Mouse (Mus musculus): ENCODE measurements around the gene Pts. TPM values are rescaled to one million over a fixed set of nuclear protein-coding genes. Genes with fewer than 3 reads are reported as not detected.

Pts gene
- polyA plus RNA-seq, 1 experiment, result 34.3 TPM

DNA sequence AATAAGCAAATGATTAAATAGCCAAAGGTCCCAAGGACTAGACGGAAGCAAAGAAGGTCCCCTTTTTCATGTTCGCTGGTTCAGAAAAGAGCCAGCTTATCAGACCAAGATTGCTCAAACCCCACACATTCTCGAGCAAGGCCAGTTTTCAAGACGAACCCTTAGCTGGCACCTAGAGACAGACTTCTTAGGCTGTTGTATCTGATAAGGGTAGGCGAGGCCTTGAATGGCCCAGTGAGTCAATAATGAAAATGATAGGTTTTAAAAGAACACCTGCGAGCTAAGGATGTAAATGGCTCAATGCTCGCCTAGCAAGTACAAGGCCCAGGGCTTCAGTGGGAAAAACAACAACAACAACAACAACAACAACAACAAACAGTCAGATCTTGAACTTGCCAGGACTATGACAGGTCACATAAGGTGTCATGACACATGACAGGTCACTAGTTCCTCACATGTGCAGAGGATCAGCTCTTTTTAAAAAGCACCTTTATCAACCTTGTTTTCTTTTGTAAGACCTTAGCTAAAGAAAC is 8.1 kb upstream of the Pts start:
- Histone ChIP-seq H3K36me3 (ENCODE audit: control insufficient read depth, insufficient read depth, low read length, poor library complexity, severe bottlenecking) (no peaks in the 10 kb centered on the region), H3K9ac (ENCODE audit: low read depth, poor library complexity, severe bottlenecking) (no peak overlapping the region), H3K9me3 (replicated peaks; ENCODE audit: control insufficient read depth, insufficient read depth, low read length, poor library complexity, severe bottlenecking) (no peaks in the 10 kb centered on the region), H3K4me1 (ENCODE audit: control insufficient read depth, insufficient read depth, low read length) (no peaks in the 10 kb centered on the region), H3K27ac (ENCODE audit: insufficient read depth, low read length) (no peak overlapping the region), H3K27me3 (ENCODE audit: control insufficient read depth, insufficient read depth, low read length, poor library complexity, severe bottlenecking) (no peaks in the 10 kb centered on the region), H3K4me3 (ENCODE audit: low read depth, low read length) (no peak overlapping the region)
- no peak for TF ChIP-seq CTCF (IDR thresholded peaks at IDR 0.05; ENCODE audit: low read depth, low read length)
- TF ChIP-seq POLR2A (IDR thresholded peaks at IDR 0.05; ENCODE audit: insufficient read depth, low read length), result no peak
- TF ChIP-seq EP300 (IDR thresholded peaks at IDR 0.05; ENCODE audit: insufficient read depth, low read depth, low read length), result no peak

DNA sequence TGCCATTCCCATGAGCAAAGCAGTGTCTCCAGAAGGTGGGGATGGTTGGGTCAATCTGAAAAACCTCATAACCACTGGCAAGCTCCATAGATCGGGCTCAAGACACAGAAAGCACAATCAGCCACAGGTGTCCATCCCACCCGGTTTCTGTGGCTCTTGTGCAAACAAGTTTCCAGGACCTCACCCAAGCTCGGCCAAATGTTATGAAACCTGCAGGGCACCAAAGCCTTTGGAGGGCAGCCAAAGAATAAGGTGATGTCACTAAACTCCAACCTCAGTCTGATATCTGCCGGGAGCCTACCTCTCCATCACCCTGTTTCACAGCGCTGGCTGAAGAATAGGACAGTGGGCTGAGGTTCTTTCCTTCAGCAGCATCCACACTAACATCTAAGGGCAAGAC is 7.4 kb upstream of the Pts start:
- no peak overlapping the region for H3K9ac ChIP-seq (ENCODE audit: low read depth, poor library complexity, severe bottlenecking)
- no peaks in the 10 kb centered on the region for H3K9me3 ChIP-seq (replicated peaks; ENCODE audit: control insufficient read depth, insufficient read depth, low read length, poor library complexity, severe bottlenecking)
- no peak overlapping the region for H3K4me3 ChIP-seq (ENCODE audit: low read depth, low read length)
- no peaks in the 10 kb centered on the region for H3K27me3 ChIP-seq (ENCODE audit: control insufficient read depth, insufficient read depth, low read length, poor library complexity, severe bottlenecking)
- no peak for TF ChIP-seq CTCF (IDR thresholded peaks at IDR 0.05; ENCODE audit: low read depth, low read length)
- no peak for TF ChIP-seq POLR2A (IDR thresholded peaks at IDR 0.05; ENCODE audit: insufficient read depth, low read length)
- no peak for TF ChIP-seq EP300 (IDR thresholded peaks at IDR 0.05; ENCODE audit: insufficient read depth, low read depth, low read length)
- H3K36me3 ChIP-seq (ENCODE audit: control insufficient read depth, insufficient read depth, low read length, poor library complexity, severe bottlenecking), result no peaks in the 10 kb centered on the region
- H3K4me1 ChIP-seq (ENCODE audit: control insufficient read depth, insufficient read depth, low read length), result no peaks in the 10 kb centered on the region
- H3K27ac ChIP-seq (ENCODE audit: insufficient read depth, low read length), result no peak overlapping the region

DNA sequence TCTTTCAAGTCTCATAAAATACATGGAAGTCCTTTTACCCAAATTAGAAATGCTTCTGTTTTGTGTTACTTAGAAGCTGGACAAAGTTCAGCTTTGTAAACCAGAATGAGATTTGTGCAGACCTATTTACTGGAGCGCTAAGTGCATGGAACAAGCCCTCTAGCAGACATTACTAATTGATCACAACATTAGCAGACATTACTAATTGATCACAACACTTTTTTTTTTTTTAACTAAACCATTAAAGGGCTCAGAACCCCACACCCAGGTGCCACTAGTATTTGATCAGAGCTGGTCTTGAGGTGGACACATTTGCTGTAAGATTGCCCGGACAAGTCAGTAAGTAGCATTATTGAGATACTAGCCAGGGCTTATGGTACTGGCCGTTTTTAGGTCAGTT is 5.3 kb upstream of the Pts start:
- TF ChIP-seq CTCF (IDR thresholded peaks at IDR 0.05; ENCODE audit: low read depth, low read length) (no peak), POLR2A (IDR thresholded peaks at IDR 0.05; ENCODE audit: insufficient read depth, low read length) (no peak)
- Histone ChIP-seq H3K4me3 (ENCODE audit: low read depth, low read length) (no peak overlapping the region), H3K27ac (ENCODE audit: insufficient read depth, low read length) (no peak overlapping the region), H3K4me1 (ENCODE audit: control insufficient read depth, insufficient read depth, low read length) (no peaks in the 10 kb centered on the region), H3K36me3 (ENCODE audit: control insufficient read depth, insufficient read depth, low read length, poor library complexity, severe bottlenecking) (no peaks in the 10 kb centered on the region), H3K27me3 (ENCODE audit: control insufficient read depth, insufficient read depth, low read length, poor library complexity, severe bottlenecking) (no peaks in the 10 kb centered on the region), H3K9ac (ENCODE audit: low read depth, poor library complexity, severe bottlenecking) (no peak overlapping the region), H3K9me3 (replicated peaks; ENCODE audit: control insufficient read depth, insufficient read depth, low read length, poor library complexity, severe bottlenecking) (no peaks in the 10 kb centered on the region)

DNA sequence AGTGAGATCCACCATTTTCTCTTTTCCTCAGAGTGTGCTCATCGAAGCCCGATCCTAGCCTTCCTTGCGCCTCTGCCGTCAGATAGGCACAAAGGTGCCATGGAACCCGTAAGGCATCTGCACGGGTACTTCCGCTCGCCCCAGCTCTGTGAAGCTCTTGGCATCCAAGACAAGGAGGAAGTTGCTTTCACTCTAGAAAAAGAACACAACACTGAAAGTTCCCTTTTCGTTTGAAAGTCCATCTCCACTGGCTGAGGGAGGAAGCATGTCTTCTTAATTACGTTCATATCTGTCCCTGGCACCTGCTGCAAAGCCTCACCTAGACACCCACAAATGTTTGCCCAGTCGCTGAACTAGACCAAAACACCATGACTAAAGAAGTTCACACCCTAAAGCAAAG is 4.8 kb upstream of the Pts start:
- H3K9ac ChIP-seq (ENCODE audit: low read depth, poor library complexity, severe bottlenecking), result no peak overlapping the region
- no peaks in the 10 kb centered on the region for H3K4me1 ChIP-seq (ENCODE audit: control insufficient read depth, insufficient read depth, low read length)
- TF ChIP-seq POLR2A (IDR thresholded peaks at IDR 0.05; ENCODE audit: insufficient read depth, low read length) (no peak), EP300 (IDR thresholded peaks at IDR 0.05; ENCODE audit: insufficient read depth, low read depth, low read length) (no peak), CTCF (IDR thresholded peaks at IDR 0.05; ENCODE audit: low read depth, low read length) (no peak)
- H3K9me3 ChIP-seq (replicated peaks; ENCODE audit: control insufficient read depth, insufficient read depth, low read length, poor library complexity, severe bottlenecking), result no peaks in the 10 kb centered on the region
- H3K4me3 ChIP-seq (ENCODE audit: low read depth, low read length), result no peak overlapping the region
- H3K27me3 ChIP-seq (ENCODE audit: control insufficient read depth, insufficient read depth, low read length, poor library complexity, severe bottlenecking), result no peaks in the 10 kb centered on the region
- no peak overlapping the region for H3K27ac ChIP-seq (ENCODE audit: insufficient read depth, low read length)
- no peaks in the 10 kb centered on the region for H3K36me3 ChIP-seq (ENCODE audit: control insufficient read depth, insufficient read depth, low read length, poor library complexity, severe bottlenecking)

DNA sequence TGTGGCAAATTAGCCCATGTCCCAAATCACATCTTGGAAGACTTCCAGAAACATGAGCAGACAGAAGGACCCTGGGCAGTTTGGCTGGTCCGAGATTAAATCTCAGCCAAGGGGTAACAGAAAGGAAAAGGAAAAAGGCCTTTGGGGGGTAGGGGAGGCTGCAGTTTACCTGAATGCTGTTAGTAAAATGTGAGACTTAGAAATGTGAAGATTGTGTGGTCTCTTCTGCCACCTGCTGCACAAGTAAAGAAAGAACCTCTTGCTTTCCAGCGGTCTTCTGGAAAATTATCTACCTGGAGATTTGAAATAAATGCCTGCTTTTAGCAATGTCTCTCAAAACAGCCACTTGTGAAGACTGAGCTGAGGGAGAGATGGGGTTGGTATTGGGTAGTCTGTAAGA is 2.4 kb upstream of the Pts start:
- TF ChIP-seq POLR2A (IDR thresholded peaks at IDR 0.05; ENCODE audit: insufficient read depth, low read length), result no peak
- TF ChIP-seq EP300 (IDR thresholded peaks at IDR 0.05; ENCODE audit: insufficient read depth, low read depth, low read length), result no peak
- TF ChIP-seq CTCF (IDR thresholded peaks at IDR 0.05; ENCODE audit: low read depth, low read length), result no peak
- H3K27me3 ChIP-seq (ENCODE audit: control insufficient read depth, insufficient read depth, low read length, poor library complexity, severe bottlenecking), result no peaks in the 10 kb centered on the region
- no peak overlapping the region for H3K9ac ChIP-seq (ENCODE audit: low read depth, poor library complexity, severe bottlenecking)
- no peaks in the 10 kb centered on the region for H3K9me3 ChIP-seq (replicated peaks; ENCODE audit: control insufficient read depth, insufficient read depth, low read length, poor library complexity, severe bottlenecking)
- H3K4me1 ChIP-seq (ENCODE audit: control insufficient read depth, insufficient read depth, low read length), result no peaks in the 10 kb centered on the region
- no peaks in the 10 kb centered on the region for H3K36me3 ChIP-seq (ENCODE audit: control insufficient read depth, insufficient read depth, low read length, poor library complexity, severe bottlenecking)
- no peak overlapping the region for H3K4me3 ChIP-seq (ENCODE audit: low read depth, low read length)
- no peak overlapping the region for H3K27ac ChIP-seq (ENCODE audit: insufficient read depth, low read length)

DNA sequence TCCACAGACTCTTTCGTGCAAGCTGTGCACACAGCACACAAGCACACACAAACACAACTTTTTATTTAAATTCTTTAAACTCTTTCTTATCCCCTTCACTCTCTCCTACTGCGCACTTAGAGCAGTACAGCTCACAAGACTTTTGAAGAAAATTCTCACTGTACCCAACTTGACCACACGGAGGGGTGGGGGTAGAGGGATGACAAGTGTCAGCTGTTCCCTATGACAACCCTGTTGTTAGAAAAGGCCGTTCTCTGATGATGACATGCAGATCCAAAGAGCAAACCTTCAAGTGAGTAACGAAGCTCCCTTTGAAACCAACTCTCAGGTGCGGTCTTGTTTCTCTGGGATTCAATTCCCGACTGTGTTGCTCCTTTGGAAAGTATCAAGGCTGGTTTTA is 664 bp downstream of the Pts start:
- H3K9ac ChIP-seq (ENCODE audit: low read depth, poor library complexity, severe bottlenecking), result peak overlapping the region; percentile 9
- H3K4me3 ChIP-seq (ENCODE audit: low read depth, low read length), result peak overlapping the region; percentile 75
- H3K27me3 ChIP-seq (ENCODE audit: control insufficient read depth, insufficient read depth, low read length, poor library complexity, severe bottlenecking), result no peaks in the 10 kb centered on the region
- no peaks in the 10 kb centered on the region for H3K9me3 ChIP-seq (replicated peaks; ENCODE audit: control insufficient read depth, insufficient read depth, low read length, poor library complexity, severe bottlenecking)
- H3K27ac ChIP-seq (ENCODE audit: insufficient read depth, low read length), result no peak overlapping the region
- no peaks in the 10 kb centered on the region for H3K36me3 ChIP-seq (ENCODE audit: control insufficient read depth, insufficient read depth, low read length, poor library complexity, severe bottlenecking)
- H3K4me1 ChIP-seq (ENCODE audit: control insufficient read depth, insufficient read depth, low read length), result no peaks in the 10 kb centered on the region
- TF ChIP-seq CTCF (IDR thresholded peaks at IDR 0.05; ENCODE audit: low read depth, low read length) (no peak), EP300 (IDR thresholded peaks at IDR 0.05; ENCODE audit: insufficient read depth, low read depth, low read length) (no peak), POLR2A (IDR thresholded peaks at IDR 0.05; ENCODE audit: insufficient read depth, low read length) (no peak)
